Mouse (Mus musculus) ovary, postnatal 14 days (tissue): Measurements from ENCODE around the gene Ttc37.

Experiments
- DNase-seq: peaks from one replicate; pipeline ENCODE4 v3.0.0; 2022; ENCODE audit warnings: low spot score

Gene Ttc37

DNA sequence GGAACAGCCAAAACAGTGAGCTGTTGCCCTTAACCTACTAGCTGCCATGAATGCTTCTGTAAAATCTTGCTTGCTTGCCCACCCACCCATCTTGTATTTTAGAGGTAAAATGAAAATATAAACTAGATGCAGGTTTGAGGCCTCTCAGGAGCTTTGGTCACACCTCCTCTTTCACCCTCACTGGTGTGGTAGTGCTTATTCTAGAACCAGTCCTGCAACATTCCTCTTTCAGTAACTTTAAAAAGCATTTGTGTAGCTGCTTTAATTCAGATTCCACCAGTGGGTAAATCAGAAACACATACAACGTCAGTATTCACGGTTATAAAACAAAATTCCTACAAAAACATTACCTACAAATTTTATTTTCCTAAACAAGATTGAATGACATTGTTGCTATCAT lies 62.1 kb downstream of the Ttc37 start:
- no peak for DNase-seq

- no peak for DNase-seq
Measured at GRCm38 (mm10) chr13:76174297-76174696, 75.8 kb downstream of the Ttc37 start.

DNA sequence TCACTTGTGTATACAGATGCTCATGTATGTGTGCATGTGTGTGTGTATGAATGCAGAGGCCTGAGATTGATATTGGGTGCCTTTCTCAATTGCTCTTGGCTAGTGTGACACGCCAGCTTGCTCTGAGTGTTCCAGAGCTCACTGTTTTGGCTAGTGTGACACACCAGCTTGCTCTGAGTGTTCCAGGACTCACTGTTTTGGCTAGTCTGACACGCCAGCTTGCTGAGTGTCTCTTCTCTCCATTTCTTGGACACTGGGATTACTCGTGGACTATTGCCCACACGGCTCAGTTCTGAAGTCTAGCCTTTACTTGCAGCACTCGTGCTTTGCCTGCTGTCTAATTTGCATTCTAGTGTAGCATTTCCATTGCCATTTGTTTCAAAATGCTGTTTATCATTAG lies 80.2 kb downstream of the Ttc37 start:
- DNase-seq, result no peak

DNA sequence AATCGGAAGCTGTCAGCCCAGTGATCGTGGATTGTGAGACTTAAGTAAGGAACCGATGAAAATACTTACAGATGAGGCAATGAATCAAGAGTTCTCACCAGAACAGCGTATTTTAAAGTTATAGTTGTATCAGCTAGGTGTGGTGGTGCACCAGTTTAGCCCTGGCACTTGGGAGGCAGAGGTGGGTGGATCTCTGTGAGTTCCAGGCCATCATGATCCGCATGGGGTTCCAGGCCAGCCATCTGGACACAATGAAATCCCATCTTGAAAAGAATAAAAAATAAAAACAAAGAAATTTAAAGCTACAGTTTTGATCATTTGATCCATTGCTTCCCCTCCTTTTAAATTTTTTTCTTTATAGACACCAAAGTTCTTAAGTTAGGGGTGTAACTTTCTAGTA lies 89.1 kb downstream of the Ttc37 start:
- no peak for DNase-seq

DNA sequence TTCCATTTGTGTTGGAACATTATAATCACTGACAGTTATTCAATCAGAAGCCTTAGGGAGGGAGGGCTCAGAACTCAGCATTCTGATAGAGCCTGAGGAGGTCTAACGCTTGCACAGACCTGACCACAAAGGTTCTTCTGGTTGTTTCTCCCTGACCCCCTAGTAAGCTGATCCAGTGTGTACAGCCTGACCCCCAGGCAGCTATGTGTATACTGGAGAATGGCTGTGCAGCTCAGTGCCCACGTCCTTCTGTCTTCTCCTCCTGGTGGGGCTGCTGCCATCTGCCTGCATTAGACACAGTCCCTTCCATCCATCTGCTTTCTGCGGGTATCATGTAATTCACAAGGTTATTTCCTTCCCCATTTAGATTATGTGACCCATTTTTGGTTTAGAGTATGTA lies 90.7 kb downstream of the Ttc37 start:
- DNase-seq, result no peak

GRCm38 (mm10) chr13:76190273-76190672 lies 91.7 kb downstream of the Ttc37 start:
- no peak for DNase-seq

- no peak for DNase-seq
Measured at GRCm38 (mm10) chr13:76194937-76195336, 96.4 kb downstream of the Ttc37 start.

- no peak for DNase-seq
Measured at GRCm38 (mm10) chr13:76195431-76196138, 97.1 kb downstream of the Ttc37 start.

DNA sequence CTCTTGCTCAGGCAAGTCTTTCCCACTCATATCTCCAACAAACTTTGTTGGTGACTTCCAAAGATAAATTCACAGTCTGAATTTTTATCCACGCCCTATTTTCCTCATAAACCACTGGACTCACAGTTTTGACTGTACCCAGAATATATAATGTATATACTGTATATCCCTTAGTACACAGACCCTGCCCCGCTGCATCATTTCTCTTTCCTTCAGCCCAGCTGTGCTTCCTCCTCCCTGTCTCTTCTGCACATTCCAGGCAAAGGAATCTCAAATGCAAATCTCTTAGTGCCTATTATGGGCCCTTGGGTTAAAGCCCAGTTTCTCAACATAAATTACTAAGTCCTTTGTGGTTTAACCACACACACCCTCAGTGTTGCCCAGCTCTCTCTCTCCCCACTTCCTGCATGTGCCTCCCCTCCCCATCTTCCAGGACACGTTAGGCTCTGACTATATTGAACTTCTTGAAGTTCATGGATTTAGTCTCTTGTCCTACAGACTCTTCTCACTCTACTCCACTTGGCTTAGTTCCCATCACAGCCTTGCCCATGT lies 98.8 kb downstream of the Ttc37 start:
- DNase-seq, result no peak

GRCm38 (mm10) chr13:76199943-76200342 lies 101.4 kb downstream of the Ttc37 start:
- DNase-seq, result no peak

DNA sequence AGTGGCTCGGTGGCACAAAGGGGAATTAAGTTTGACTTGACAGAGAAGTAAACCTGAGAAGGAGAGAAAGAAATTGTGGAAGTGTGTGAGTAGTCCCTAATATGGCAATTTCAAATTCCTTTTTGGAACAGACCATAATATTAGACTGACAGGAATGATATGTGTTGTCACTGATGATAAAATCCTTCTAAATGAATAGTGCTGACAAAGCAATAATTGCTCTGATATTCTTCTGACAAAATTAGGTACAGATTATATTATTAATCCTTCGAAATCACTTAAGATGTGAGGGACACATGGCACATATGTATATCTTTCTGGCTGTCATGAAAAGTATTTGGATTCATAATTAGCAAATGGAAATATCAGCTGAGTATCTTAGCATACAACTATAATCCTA lies 116.4 kb downstream of the Ttc37 start:
- no peak for DNase-seq

DNA sequence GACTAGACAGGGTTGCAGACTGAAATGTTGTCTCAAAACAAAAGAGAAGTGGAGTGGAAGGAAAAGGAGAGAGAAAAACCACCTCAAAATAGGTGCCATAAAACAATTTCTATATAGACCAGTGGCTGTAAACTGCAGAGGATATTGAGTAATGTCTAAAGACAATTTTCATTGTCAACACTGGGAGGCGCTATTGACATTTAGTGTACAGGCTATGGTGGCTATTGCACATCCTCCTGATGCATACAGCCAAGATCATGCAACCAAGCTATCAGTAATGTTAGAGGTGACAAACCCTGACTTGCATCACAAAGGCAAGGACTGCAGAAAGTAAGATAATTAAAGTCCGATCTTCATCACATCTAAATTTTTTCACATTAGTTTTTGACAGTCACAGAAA lies 116.9 kb downstream of the Ttc37 start:
- DNase-seq, result no peak
